Mouse (Mus musculus) mouse embryonic stem cell (cell line): ENCODE data around the gene Cxcr5.

Source experiments
- in situ Hi-C, 2 experiments: fragments of 300-500 bp; cut with MboI; formaldehyde crosslinking; loops; 1 replicate in 1 of 2; 3 replicates in 1 of 2; pipeline ENCODE4 v1.14.3; 2019 to 2020; ENCODE audit warnings: low sequenced_read_pairs in 2 of 2, low pct_unique_long_range_greater_than_20kb in 1 of 2, mixed read lengths in 1 of 2; ENCODE audit not compliant: unreplicated experiment in 1 of 2

The Cxcr5 gene

GRCm38 (mm10) chr9:44501206-44501879, 60.3 kb downstream of the Cxcr5 start:
- in situ Hi-C loops: loop anchor here in 1 of 2 experiments (10.0 kb wide), 1 partner anchor 47 kb away; the partner anchor contains the start of gene Upk2

GRCm38 (mm10) chr9:44500638-44501175, 61.0 kb downstream of the Cxcr5 start:
- in situ Hi-C loops: loop anchor here in 1 of 2 experiments (10.0 kb wide), 1 partner anchor 46 kb away; the partner anchor contains the start of gene Upk2

GRCm38 (mm10) chr9:44500163-44500533, 61.5 kb downstream of the Cxcr5 start:
- in situ Hi-C loops: loop anchor here in 1 of 2 experiments (10.0 kb wide), 1 partner anchor 45 kb away; the partner anchor contains the start of gene Upk2

GRCm38 (mm10) chr9:44499356-44500162, 62.1 kb downstream of the Cxcr5 start:
- in situ Hi-C loops: loop anchor here (5.0 to 10.0 kb wide), 2 partner anchors 42 to 45 kb away; partner anchors contain the start of gene Upk2 (in 1 of the 2)

GRCm38 (mm10) chr9:44498421-44499355, 63.0 kb downstream of the Cxcr5 start:
- in situ Hi-C loops: loop anchor here in 1 of 2 experiments (5.0 kb wide), 1 partner anchor 41 kb away; no protein-coding TSS in a partner anchor

- in situ Hi-C loops: loop anchor here in 1 of 2 experiments (5.0 kb wide), 1 partner anchor 40 kb away; no protein-coding TSS in a partner anchor
Measured at GRCm38 (mm10) chr9:44497624-44498377, 63.9 kb downstream of the Cxcr5 start.

- in situ Hi-C loops: loop anchor here in 1 of 2 experiments (5.0 kb wide), 1 partner anchor 40 kb away; no protein-coding TSS in a partner anchor
Measured at GRCm38 (mm10) chr9:44496803-44497461, 64.7 kb downstream of the Cxcr5 start.

- in situ Hi-C loops: loop anchor here in 1 of 2 experiments (5.0 kb wide), 1 partner anchor 39 kb away; no protein-coding TSS in a partner anchor
Measured at GRCm38 (mm10) chr9:44495810-44496344, 65.8 kb downstream of the Cxcr5 start.

GRCm38 (mm10) chr9:44494863-44495809, 66.5 kb downstream of the Cxcr5 start:
- in situ Hi-C loops: loop anchor here in 1 of 2 experiments (5.0 kb wide), 1 partner anchor 38 kb away; no protein-coding TSS in a partner anchor

GRCm38 (mm10) chr9:44494261-44494862, 67.3 kb downstream of the Cxcr5 start:
- in situ Hi-C loops: no loop called here

- in situ Hi-C loops: no loop called here
Measured at GRCm38 (mm10) chr9:44492631-44493461, 68.8 kb downstream of the Cxcr5 start.

- in situ Hi-C loops: no loop called here
Measured at GRCm38 (mm10) chr9:44491351-44491750, 70.3 kb downstream of the Cxcr5 start.

GRCm38 (mm10) chr9:44490086-44490967, 71.3 kb downstream of the Cxcr5 start:
- in situ Hi-C loops: no loop called here
